Mouse (Mus musculus) T-cell, adult 2 months (primary cell): ENCODE measurements at regions not wholly inside any gene's neighbourhood (a gene's known extent, or its start where the extent isn't known, plus 50 kb on each side); places are given as distances from the start of the nearest gene placed in this dataset.
A peak's percentile ranks its signal among the peaks of the same experiment; 100 is the strongest.

Source experiments
- DNase-seq: peaks from one replicate; pipeline ENCODE4 v3.0.0; 2022; ENCODE audit warnings: low spot score

GRCm38 (mm10) chr19:32881443-32881842 lies 124.1 kb downstream of the Pten start:
- no peak for DNase-seq

- DNase-seq = no peak
Observed at GRCm38 (mm10) chr19:32884279-32884678, 127.0 kb downstream of the Pten start.

- DNase-seq = no peak
Observed at GRCm38 (mm10) chr19:32885481-32886131, 128.3 kb downstream of the Pten start.

- DNase-seq = no peak
Observed at GRCm38 (mm10) chr19:32887190-32887589, 129.9 kb downstream of the Pten start.

GRCm38 (mm10) chr19:32888616-32889305 lies 131.5 kb downstream of the Pten start:
- no peak for DNase-seq

- DNase-seq = no peak
Observed at GRCm38 (mm10) chr19:32890801-32891200, 133.5 kb downstream of the Pten start.

- no peak for DNase-seq
Observed at GRCm38 (mm10) chr19:32892469-32892868, 135.2 kb downstream of the Pten start.

GRCm38 (mm10) chr19:32903454-32904108 lies 146.3 kb downstream of the Pten start:
- no peak for DNase-seq

- DNase-seq = no peak
Observed at GRCm38 (mm10) chr19:32904517-32904916, 147.2 kb downstream of the Pten start.

- peak; percentile 44 for DNase-seq
Observed at GRCm38 (mm10) chr19:32905901-32906431, 148.7 kb downstream of the Pten start.

- no peak for DNase-seq
Observed at GRCm38 (mm10) chr19:32906820-32907219, 149.5 kb downstream of the Pten start.

GRCm38 (mm10) chr19:32910050-32910462 lies 152.8 kb downstream of the Pten start:
- no peak for DNase-seq

- no peak for DNase-seq
Observed at GRCm38 (mm10) chr19:32912323-32912722, 155.0 kb downstream of the Pten start.

- DNase-seq = no peak
Observed at GRCm38 (mm10) chr19:32916507-32917280, 159.4 kb downstream of the Pten start.

GRCm38 (mm10) chr19:32921021-32921420 lies 163.7 kb downstream of the Pten start:
- no peak for DNase-seq

- DNase-seq = no peak
Observed at GRCm38 (mm10) chr19:32923911-32924310, 166.6 kb downstream of the Pten start.

GRCm38 (mm10) chr19:32925628-32926505 lies 168.6 kb downstream of the Pten start:
- peak; percentile 46 for DNase-seq

- no peak for DNase-seq
Observed at GRCm38 (mm10) chr19:32926571-32926970, 169.3 kb downstream of the Pten start.

GRCm38 (mm10) chr19:32933676-32934075 lies 176.4 kb downstream of the Pten start:
- no peak for DNase-seq

GRCm38 (mm10) chr19:32935638-32936037 lies 178.3 kb downstream of the Pten start:
- DNase-seq = no peak

GRCm38 (mm10) chr19:32937591-32937990 lies 180.3 kb downstream of the Pten start:
- no peak for DNase-seq
